7 mouse cellular contexts compared by ENCODE assay signal in the genomic region with DNA sequence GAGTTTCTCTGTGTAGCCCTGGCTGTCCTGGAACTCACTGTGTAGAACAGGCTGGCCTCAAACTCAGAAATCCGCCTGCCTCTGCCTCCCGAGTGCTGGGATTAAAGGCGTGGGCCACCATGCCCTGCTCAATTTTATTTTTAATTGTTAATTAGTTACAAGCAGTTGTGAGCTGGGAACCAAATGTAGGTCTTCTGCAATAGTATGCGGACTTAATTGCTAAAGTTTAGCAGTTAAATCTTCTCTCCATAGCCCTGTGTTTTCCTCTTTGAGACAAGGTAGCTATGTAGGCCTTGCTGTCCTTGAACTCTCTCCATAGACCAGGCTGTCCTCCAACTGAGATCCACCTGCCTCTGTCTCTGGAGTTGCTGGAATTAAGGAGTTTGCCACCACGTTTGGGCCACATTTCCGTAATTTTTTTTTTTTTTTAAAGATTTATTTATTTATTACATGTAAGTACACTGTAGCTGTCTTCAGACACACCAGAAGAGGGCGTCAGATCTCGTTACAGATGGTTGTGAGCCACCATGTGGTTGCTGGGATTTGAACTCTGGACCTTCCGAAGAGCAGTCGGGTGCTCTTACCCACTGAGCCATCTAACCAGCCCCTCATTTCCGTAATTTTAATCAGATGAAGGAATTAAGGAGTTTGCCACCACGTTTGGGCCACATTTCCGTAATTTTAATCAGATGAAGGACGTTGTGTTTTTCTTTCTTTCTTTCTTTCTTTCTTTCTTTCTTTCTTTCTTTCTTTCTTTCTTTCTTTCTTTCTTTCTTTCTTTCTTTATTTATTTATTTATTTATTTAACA. TPM values are rescaled to one million over a fixed set of nuclear protein-coding genes. Genes with fewer than 3 reads are reported as not detected.
DNase-seq lines count a peak whose midpoint lies in the region; ATAC-seq and TF ChIP-seq lines count a peak whose summit lies in the region.
"Not testable (repeated sequence)": the region's sequence is repeated elsewhere in the genome, so short reads cannot be mapped to it uniquely, and the experiment has no call there.

No protein-coding gene starts in this region.

- not testable (repeated sequence) for ATAC-seq in forebrain, embryonic 16.5 days; heart, embryonic 15.5 days (replicated peaks; ENCODE audit: insufficient number of reproducible peaks, insufficient read depth, low FRiP score, low read depth); intestine, embryonic 14.5 days (replicated peaks; ENCODE audit: low FRiP score, low TSS enrichment, low read depth); limb, embryonic 14.5 days (ENCODE audit: low FRiP score, low read depth); lung, embryonic 16.5 days (ENCODE audit: low read depth)

- peak; percentile 31 for DNase-seq in cerebellum, adult 9-10 months
- DNase-seq in intestine, embryonic 14.5 days (ENCODE audit: low spot score); limb, embryonic 14.5 days (ENCODE audit: low spot score): not testable (repeated sequence)

- H3K36me3 ChIP-seq in forebrain, embryonic 16.5 days (ENCODE audit: control insufficient read depth, insufficient read depth); heart, embryonic 15.5 days; intestine, embryonic 14.5 days (ENCODE audit: control insufficient read depth, insufficient read depth, low read length); limb, embryonic 14.5 days (ENCODE audit: control insufficient read depth, insufficient read depth, low read length); lung, embryonic 16.5 days (ENCODE audit: control insufficient read depth, insufficient read depth, low read length); myocyte (ENCODE audit: control insufficient read depth, insufficient read depth): not testable (repeated sequence)

- not testable (repeated sequence) for H3K27ac ChIP-seq in forebrain, embryonic 16.5 days (ENCODE audit: low read length); heart, embryonic 15.5 days; intestine, embryonic 14.5 days (ENCODE audit: low read depth); limb, embryonic 14.5 days (replicated peaks; ENCODE audit: low read depth, low read length); lung, embryonic 16.5 days (ENCODE audit: low read length)

- not testable (repeated sequence) for H3K4me1 ChIP-seq in forebrain, embryonic 16.5 days (replicated peaks; ENCODE audit: control insufficient read depth, insufficient read depth, low read length); intestine, embryonic 14.5 days (replicated peaks; ENCODE audit: control insufficient read depth, insufficient read depth, low read length); limb, embryonic 14.5 days (ENCODE audit: control insufficient read depth, insufficient read depth, low read length); lung, embryonic 16.5 days (replicated peaks; ENCODE audit: control insufficient read depth, insufficient read depth, low read length)
- peaks cover 37% of the 10 kb centered on the region for H3K4me1 ChIP-seq in heart, embryonic 15.5 days (replicated peaks)

- not testable (repeated sequence) for H3ac ChIP-seq in myocyte (ENCODE audit: control insufficient read depth, insufficient read length)

- peak overlapping the region; percentile 67; the same call in 1 of the 2 replicates for H3K4me2 ChIP-seq in forebrain, embryonic 16.5 days (ENCODE audit: low read length)
- H3K4me2 ChIP-seq in heart, embryonic 15.5 days: peak overlapping the region; percentile 70
- peak overlapping the region; percentile 72; the same call in 1 of the 2 replicates for H3K4me2 ChIP-seq in intestine, embryonic 14.5 days (ENCODE audit: low read length)
- H3K4me2 ChIP-seq in limb, embryonic 14.5 days (replicated peaks; ENCODE audit: low read depth, low read length, severe bottlenecking): peak overlapping the region; percentile 62; the same call in 1 of the 2 replicates
- peak overlapping the region; percentile 74 for H3K4me2 ChIP-seq in lung, embryonic 16.5 days (ENCODE audit: low read depth, low read length)
- peak overlapping the region; percentile 6 for H3K4me2 ChIP-seq in myocyte (ENCODE audit: low read depth)

- WGBS in forebrain, embryonic 16.5 days: 56% methylated on average over 14 of the region's 14 CpGs
- WGBS in heart, embryonic 15.5 days: 55% methylated on average over 14 of the region's 14 CpGs
- 62% methylated on average over 14 of the region's 14 CpGs for WGBS in intestine, embryonic 14.5 days
- 55% methylated on average over 14 of the region's 14 CpGs for WGBS in limb, embryonic 14.5 days
- 55% methylated on average over 14 of the region's 14 CpGs for WGBS in lung, embryonic 16.5 days

- not testable (repeated sequence) for H3K4me3 ChIP-seq in forebrain, embryonic 16.5 days (replicated peaks; ENCODE audit: low read length); intestine, embryonic 14.5 days (ENCODE audit: low read depth, low read length); lung, embryonic 16.5 days (ENCODE audit: low read length)
- H3K4me3 ChIP-seq in heart, embryonic 15.5 days: peak overlapping the region; percentile 71
- H3K4me3 ChIP-seq in limb, embryonic 14.5 days (replicated peaks; ENCODE audit: low read length): peak overlapping the region; percentile 56
- peak overlapping the region; percentile 53 for H3K4me3 ChIP-seq in myocyte

- H3K9me3 ChIP-seq in forebrain, embryonic 16.5 days (ENCODE audit: control insufficient read depth, low read length); heart, embryonic 15.5 days (replicated peaks); intestine, embryonic 14.5 days (ENCODE audit: control insufficient read depth, low read length); limb, embryonic 14.5 days (ENCODE audit: control insufficient read depth, low read length); lung, embryonic 16.5 days (ENCODE audit: control insufficient read depth, low read length): not testable (repeated sequence)

- peaks cover 25% of the 10 kb centered on the region for H3K79me2 ChIP-seq in myocyte (ENCODE audit: control insufficient read depth, insufficient read depth)

- TF ChIP-seq POLR2A in limb, embryonic 14.5 days (IDR thresholded peaks at IDR 0.05; ENCODE audit: borderline replicate concordance, extremely low read depth, insufficient read depth, insufficient read length); myocyte (IDR thresholded peaks at IDR 0.05; ENCODE audit: insufficient read length, low read depth): not testable (repeated sequence)

- H3K27me3 ChIP-seq in forebrain, embryonic 16.5 days (replicated peaks; ENCODE audit: control insufficient read depth, insufficient read depth, low read length); heart, embryonic 15.5 days; intestine, embryonic 14.5 days (replicated peaks; ENCODE audit: control insufficient read depth, insufficient read depth, low read length); limb, embryonic 14.5 days (ENCODE audit: control insufficient read depth, insufficient read depth, low read length); lung, embryonic 16.5 days (ENCODE audit: control insufficient read depth, insufficient read depth, low read depth, low read length); myocyte (ENCODE audit: control insufficient read depth, insufficient read depth, insufficient read length): not testable (repeated sequence)

- not testable (repeated sequence) for H3K9ac ChIP-seq in forebrain, embryonic 16.5 days (replicated peaks; ENCODE audit: low read depth, low read length); heart, embryonic 15.5 days; intestine, embryonic 14.5 days (ENCODE audit: low read length); lung, embryonic 16.5 days (ENCODE audit: low read length)
- H3K9ac ChIP-seq in limb, embryonic 14.5 days (ENCODE audit: low read depth, low read length, severe bottlenecking): 0 out of 2 replicates have a peak overlapping the region, but pooled peaks have one; percentile 64

RNA-seq across cellular contexts. Expression of a gene that starts 0.6 kb away (rescaled TPM):
- 60.2 and 60.6 TPM in 2 replicates for polyA plus RNA-seq in forebrain, embryonic 16.5 days (2015; fragmentation: Nextera tagmentation; extraction: Ambion mirVana)
- polyA plus RNA-seq in heart, embryonic 15.5 days (2015; fragmentation: Nextera tagmentation; extraction: Ambion mirVana): 42.2 and 43.2 TPM in 2 replicates
- polyA plus RNA-seq in intestine, embryonic 14.5 days (2014; fragmentation: Nextera tagmentation; extraction: Ambion mirVana): 55.6 and 58.5 TPM in 2 replicates
- 44.0 and 50.4 TPM in 2 replicates for polyA plus RNA-seq in limb, embryonic 14.5 days (2012; rRNA removed)
- polyA plus RNA-seq in limb, embryonic 14.5 days (2014; fragmentation: Nextera tagmentation; extraction: Ambion mirVana): 53.7 and 54.3 TPM in 2 replicates
- 57.2 and 57.7 TPM in 2 replicates for polyA plus RNA-seq in lung, embryonic 16.5 days (2015; fragmentation: Nextera tagmentation; extraction: Ambion mirVana)
- 50.5 TPM for polyA plus RNA-seq in myocyte (2012; fragmentation: generic; extraction: Trizol)

RNA-seq across cellular contexts. Expression of a gene that starts 7.9 kb away (rescaled TPM):
- 33.5 and 34.7 TPM in 2 replicates for polyA plus RNA-seq in forebrain, embryonic 16.5 days (2015; fragmentation: Nextera tagmentation; extraction: Ambion mirVana)
- 20.6 and 27.2 TPM in 2 replicates for polyA plus RNA-seq in heart, embryonic 15.5 days (2015; fragmentation: Nextera tagmentation; extraction: Ambion mirVana)
- polyA plus RNA-seq in intestine, embryonic 14.5 days (2014; fragmentation: Nextera tagmentation; extraction: Ambion mirVana): 22.5 and 23.8 TPM in 2 replicates
- 21.3 and 25.5 TPM in 2 replicates for polyA plus RNA-seq in limb, embryonic 14.5 days (2012; rRNA removed)
- 27.9 and 29.1 TPM in 2 replicates for polyA plus RNA-seq in limb, embryonic 14.5 days (2014; fragmentation: Nextera tagmentation; extraction: Ambion mirVana)
- 37.7 and 40.3 TPM in 2 replicates for polyA plus RNA-seq in lung, embryonic 16.5 days (2015; fragmentation: Nextera tagmentation; extraction: Ambion mirVana)
- 25.9 TPM for polyA plus RNA-seq in myocyte (2012; fragmentation: generic; extraction: Trizol)

RNA-seq across cellular contexts. Expression of a gene that starts 37.5 kb away (rescaled TPM):
- polyA plus RNA-seq in forebrain, embryonic 16.5 days (2015; fragmentation: Nextera tagmentation; extraction: Ambion mirVana): 30.4 and 33.4 TPM in 2 replicates
- polyA plus RNA-seq in heart, embryonic 15.5 days (2015; fragmentation: Nextera tagmentation; extraction: Ambion mirVana): 6.1 and 7.6 TPM in 2 replicates
- polyA plus RNA-seq in intestine, embryonic 14.5 days (2014; fragmentation: Nextera tagmentation; extraction: Ambion mirVana): 12.1 and 13.5 TPM in 2 replicates
- 5.3 and 5.8 TPM in 2 replicates for polyA plus RNA-seq in limb, embryonic 14.5 days (2012; rRNA removed)
- 13.2 and 13.8 TPM in 2 replicates for polyA plus RNA-seq in limb, embryonic 14.5 days (2014; fragmentation: Nextera tagmentation; extraction: Ambion mirVana)
- polyA plus RNA-seq in lung, embryonic 16.5 days (2015; fragmentation: Nextera tagmentation; extraction: Ambion mirVana): 21.8 and 23.7 TPM in 2 replicates
- polyA plus RNA-seq in myocyte (2012; fragmentation: generic; extraction: Trizol): 12.8 TPM

RNA-seq across cellular contexts. Expression of a gene that starts 49.1 kb away (rescaled TPM):
- 103 and 115 TPM in 2 replicates for polyA plus RNA-seq in forebrain, embryonic 16.5 days (2015; fragmentation: Nextera tagmentation; extraction: Ambion mirVana)
- polyA plus RNA-seq in heart, embryonic 15.5 days (2015; fragmentation: Nextera tagmentation; extraction: Ambion mirVana): 120 and 137 TPM in 2 replicates
- 148 and 151 TPM in 2 replicates for polyA plus RNA-seq in intestine, embryonic 14.5 days (2014; fragmentation: Nextera tagmentation; extraction: Ambion mirVana)
- polyA plus RNA-seq in limb, embryonic 14.5 days (2012; rRNA removed): 78.0 and 83.5 TPM in 2 replicates
- polyA plus RNA-seq in limb, embryonic 14.5 days (2014; fragmentation: Nextera tagmentation; extraction: Ambion mirVana): 139 and 140 TPM in 2 replicates
- 116 and 135 TPM in 2 replicates for polyA plus RNA-seq in lung, embryonic 16.5 days (2015; fragmentation: Nextera tagmentation; extraction: Ambion mirVana)
- 86.8 TPM for polyA plus RNA-seq in myocyte (2012; fragmentation: generic; extraction: Trizol)

RNA-seq across cellular contexts. Expression of a gene that starts 51.7 kb away (rescaled TPM):
- polyA plus RNA-seq in forebrain, embryonic 16.5 days (2015; fragmentation: Nextera tagmentation; extraction: Ambion mirVana): 10.1 and 10.2 TPM in 2 replicates
- polyA plus RNA-seq in heart, embryonic 15.5 days (2015; fragmentation: Nextera tagmentation; extraction: Ambion mirVana): 28.0 and 37.7 TPM in 2 replicates
- 61.0 and 63.2 TPM in 2 replicates for polyA plus RNA-seq in intestine, embryonic 14.5 days (2014; fragmentation: Nextera tagmentation; extraction: Ambion mirVana)
- 120 and 155 TPM in 2 replicates for polyA plus RNA-seq in limb, embryonic 14.5 days (2012; rRNA removed)
- 101 and 106 TPM in 2 replicates for polyA plus RNA-seq in limb, embryonic 14.5 days (2014; fragmentation: Nextera tagmentation; extraction: Ambion mirVana)
- polyA plus RNA-seq in lung, embryonic 16.5 days (2015; fragmentation: Nextera tagmentation; extraction: Ambion mirVana): 98.0 and 108 TPM in 2 replicates
- 28.6 TPM for polyA plus RNA-seq in myocyte (2012; fragmentation: generic; extraction: Trizol)

Comparison
In these comparisons a context has a peak if more than half of its experiments do, and no peak if none do; other contexts are left out.
1. H3K4me2 ChIP-seq: peak in every context shown above with its lines; median percentile 74 in lung, embryonic 16.5 days; 72 in intestine, embryonic 14.5 days; 70 in heart, embryonic 15.5 days; 67 in forebrain, embryonic 16.5 days; 62 in limb, embryonic 14.5 days; 6 in myocyte.